Mouse (Mus musculus): ENCODE data around the gene Tfap2a.

The Tfap2a gene

DNA sequence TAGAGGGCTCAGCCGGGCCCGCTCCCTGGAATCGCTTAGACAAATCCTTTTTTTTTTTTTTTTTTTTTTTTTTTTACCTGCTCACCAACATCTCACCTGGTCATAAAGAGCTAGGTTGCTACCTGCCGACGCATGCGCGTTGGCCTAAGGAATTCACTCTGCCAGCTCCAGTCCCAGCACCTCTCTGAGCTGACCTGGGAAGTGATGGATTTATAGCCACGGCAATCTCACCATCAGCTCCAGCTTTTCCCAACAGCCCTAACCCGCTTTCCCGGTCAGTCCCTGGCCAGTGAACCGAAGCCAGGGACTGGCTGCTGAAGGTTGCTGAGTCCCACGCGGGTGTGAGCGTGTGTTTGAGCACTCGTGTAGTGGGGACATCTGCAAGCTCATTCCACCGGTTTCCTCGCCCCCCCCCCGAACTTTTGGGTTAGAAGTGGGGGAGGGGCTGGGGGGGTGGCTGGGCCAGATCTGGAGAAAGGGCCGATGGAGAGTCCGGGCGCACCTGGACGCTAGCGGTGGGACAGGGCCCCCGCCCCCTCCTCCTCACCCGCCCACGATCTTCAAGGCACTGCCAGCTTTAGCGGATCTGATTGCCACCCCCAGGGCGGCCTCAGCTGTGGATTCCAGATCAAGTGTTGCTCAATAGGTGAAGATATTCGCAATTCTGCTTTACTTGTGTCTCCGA, at the start of gene Tfap2a:
Gene Tfap2a (minus strand): TSS at position 181 of the 685 bp plus-strand sequence.
- DNase-seq (ENCODE audit: low read depth, low spot score): no peak

DNA sequence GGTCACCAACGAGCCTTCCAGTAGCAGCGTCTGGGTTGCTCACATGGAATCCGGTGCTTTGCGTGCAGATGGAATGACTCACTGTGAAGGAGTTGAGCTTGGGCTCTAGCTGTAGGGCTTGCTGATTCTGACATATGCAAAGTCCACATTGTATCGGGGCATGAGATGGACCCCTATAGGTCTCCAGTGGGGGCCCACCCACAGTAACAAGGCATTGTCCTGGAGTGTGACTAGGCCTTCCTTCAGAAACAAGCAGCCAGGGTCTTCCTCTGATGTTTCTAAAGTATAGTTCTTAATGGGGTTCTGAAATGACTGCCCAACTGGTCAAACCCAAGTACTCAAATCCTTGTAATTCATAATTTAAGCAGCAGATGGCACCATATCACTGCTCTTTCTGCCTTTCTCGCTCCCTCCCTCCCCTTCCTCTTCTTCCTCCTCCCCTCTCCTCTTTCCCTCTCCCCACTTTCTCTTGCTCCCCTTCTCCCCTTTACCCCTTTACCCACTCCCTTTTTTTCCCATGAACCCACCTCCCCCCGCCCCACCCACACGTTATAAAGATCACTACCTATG, 46.1 kb upstream of the Tfap2a start:
- peak; percentile 4 for DNase-seq (ENCODE audit: low read depth, low spot score)

DNA sequence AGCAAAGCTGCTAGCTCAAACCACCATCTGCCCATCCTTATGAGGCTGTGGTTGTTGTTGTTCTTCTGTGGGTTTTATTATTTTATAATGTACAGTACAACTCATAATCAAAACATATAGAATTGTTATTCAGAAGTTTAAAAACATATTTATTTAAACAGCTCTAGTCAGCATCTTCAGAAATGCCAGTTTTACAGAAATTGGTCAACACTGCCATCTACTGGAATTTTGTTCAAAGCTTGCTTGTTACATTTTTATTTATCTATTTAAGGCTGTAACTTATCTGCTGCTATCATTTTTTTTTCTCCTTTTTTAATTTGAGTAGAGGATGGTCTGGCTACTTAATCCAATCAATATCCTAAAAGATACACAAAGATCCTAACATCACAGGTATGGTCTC, 19.8 kb upstream of the Tfap2a start:
- DNase-seq (ENCODE audit: low read depth, low spot score): peak; percentile 25

DNA sequence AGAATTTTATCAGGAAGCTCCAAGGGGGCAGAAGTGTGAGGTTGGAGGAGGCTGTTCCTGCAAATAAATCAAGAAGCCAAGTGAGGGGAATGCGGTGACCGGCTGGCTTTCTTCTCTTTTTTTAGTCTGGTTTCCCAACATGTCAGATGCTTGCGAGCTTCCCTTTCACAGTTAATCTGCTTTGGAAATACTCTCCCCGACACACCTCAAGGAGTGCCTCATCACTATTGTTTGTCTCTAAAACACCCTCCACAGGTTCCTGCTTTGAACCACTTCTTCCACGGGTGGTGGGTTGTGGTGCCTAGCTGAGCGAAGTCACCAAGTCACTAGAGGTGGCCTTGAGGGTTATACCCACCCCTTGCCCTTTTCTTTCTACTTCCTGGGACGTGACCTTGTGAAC, 18.2 kb upstream of the Tfap2a start:
- no peak for DNase-seq (ENCODE audit: low read depth, low spot score)

DNA sequence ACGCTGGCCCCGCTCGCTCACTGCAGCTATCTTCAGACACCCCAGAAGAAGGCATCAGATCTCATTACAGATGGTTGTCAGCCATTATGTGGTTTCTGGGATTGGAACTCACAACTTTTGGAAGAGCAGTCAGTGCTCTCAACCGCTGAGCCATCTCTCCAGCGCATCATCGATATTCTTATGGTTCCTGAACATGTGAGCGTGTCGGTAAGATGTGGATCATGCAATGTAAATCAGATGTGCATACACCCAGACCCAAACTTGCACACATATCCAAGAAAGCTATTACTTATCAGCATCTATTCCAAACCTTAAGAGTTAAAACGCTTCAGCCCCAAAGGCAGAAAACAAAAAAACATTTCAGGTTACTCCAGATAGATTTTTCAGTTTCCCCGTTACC, 15.9 kb upstream of the Tfap2a start:
- DNase-seq (ENCODE audit: low read depth, low spot score): no peak

DNA sequence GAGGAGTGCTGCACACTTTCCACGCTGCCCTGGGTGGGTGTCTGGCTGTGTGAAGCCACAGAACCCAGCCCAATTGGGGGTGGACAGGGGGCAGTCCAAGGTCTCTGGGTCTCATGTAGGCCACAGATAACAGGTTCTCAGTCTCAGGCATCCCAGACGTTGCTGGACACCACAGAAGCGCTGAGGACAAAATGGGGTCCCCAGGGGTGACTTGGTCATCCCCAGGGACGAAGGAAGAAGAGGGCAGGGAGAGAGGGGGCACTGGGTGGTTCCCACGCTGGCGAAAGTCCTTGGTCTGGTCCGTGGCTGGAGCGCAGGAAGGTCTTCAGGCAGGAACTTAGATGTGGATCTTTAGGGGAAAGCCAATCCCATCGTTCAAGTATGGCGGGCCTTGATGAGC, 13.7 kb upstream of the Tfap2a start:
- no peak for DNase-seq (ENCODE audit: low read depth, low spot score)

DNA sequence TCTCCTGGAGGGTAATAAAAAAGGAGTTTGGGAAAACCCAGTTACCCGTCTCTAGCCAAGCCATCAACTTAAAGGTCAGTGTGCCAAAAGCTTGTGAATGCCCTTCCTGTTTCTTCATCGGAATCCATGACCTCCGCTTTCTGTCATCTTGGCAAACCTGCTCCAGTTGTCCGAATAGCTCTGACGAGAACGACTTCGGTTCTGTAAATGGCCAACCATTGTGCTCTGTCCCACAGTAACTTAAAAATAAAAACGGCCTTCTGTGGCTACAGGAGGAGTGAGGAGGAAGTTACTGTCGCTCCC, 11.4 kb upstream of the Tfap2a start:
- no peak for DNase-seq (ENCODE audit: low read depth, low spot score)

DNA sequence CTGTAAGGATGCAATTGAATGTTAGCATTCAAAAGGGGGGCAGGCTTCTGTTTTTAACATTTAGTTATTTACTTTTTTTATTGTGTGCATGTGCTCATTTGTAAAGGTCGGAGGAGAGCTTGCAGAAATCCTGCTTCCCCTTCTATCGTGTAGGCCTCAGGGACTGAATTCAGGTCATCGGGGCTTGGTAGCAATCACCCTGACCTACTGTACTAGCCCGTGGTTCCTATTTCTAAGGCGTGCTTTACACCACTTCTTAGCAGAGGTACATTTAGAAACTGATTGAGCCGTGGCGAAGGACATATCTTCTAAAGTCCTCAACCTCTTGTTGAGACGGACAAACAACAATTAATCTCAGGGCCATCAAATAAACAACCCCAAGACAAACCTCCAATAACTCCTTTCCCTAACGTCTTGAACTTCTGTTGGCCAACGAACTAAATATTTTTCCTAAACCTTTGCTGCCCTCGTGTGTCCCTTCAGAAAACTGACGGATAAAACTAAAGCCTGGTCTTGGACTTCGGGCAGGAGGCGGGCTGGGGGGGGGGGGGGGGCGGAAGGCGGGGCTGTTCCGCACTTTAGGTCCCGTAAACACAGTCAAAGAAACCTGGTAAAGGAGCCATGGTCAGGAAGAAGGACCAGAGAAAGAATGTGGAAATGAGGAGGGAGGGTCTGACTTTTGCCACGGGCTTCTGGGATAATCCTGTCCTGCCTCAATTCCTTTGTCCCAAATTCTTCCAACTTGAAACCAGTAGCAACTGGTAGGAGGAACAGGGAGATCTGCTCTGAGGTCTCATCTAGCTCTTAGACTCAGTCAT, 10.8 kb upstream of the Tfap2a start:
- peak; percentile 17 for DNase-seq (ENCODE audit: low read depth, low spot score)

DNA sequence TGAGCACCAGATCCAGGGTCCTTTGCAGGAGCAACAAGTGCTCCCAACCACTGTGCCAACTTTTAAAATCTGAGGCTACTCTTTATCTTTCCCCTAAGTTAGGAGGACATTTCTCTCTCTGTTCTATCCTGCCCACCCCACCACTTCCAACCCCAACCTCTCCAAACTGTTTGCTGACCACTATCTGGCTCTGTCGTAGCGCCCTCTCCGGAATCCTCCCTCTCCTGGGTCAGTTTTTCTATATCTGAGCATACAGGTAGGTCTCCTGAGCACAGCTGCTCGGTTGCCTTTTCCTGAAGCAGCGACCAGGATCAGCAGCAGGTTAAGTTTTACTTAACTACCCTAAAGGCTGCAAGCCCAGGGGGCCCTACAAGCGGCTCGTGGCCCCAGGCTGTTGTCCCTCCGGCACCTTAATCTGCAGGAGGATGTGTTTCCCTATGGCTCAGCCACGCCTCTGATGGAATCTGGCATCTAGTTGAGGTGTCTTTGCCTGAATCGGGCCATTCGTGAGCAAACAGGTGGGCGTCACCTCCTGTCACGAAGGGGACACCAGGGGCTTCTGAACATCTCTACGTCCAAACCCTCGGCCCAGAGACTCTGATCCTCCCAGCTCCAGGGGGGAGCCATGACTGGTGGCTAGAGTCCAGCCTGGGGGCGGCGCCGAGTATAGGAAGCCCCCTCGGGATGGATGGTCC, 6.1 kb upstream of the Tfap2a start:
- DNase-seq (ENCODE audit: low read depth, low spot score): no peak

DNA sequence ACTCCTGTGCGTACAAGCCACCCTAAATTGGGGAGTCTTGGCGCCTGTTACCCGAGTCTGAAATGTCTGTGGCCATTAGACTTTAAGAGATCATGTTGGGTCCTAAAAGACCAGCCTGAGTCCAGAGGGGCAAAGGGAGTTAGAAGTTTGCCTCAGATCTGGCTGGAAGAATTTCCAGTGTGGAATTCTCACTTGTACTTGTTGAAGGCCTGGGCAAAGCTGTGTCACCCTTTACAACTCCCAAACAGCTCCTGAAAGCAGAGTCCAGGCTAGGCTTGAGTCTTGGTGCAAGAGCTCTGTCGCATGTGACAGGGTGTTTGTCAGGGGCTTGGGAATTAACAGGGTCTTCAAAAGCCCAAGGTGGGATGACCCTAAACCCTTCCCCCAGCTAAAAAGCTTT, 5.0 kb upstream of the Tfap2a start:
- no peak for DNase-seq (ENCODE audit: low read depth, low spot score)

DNA sequence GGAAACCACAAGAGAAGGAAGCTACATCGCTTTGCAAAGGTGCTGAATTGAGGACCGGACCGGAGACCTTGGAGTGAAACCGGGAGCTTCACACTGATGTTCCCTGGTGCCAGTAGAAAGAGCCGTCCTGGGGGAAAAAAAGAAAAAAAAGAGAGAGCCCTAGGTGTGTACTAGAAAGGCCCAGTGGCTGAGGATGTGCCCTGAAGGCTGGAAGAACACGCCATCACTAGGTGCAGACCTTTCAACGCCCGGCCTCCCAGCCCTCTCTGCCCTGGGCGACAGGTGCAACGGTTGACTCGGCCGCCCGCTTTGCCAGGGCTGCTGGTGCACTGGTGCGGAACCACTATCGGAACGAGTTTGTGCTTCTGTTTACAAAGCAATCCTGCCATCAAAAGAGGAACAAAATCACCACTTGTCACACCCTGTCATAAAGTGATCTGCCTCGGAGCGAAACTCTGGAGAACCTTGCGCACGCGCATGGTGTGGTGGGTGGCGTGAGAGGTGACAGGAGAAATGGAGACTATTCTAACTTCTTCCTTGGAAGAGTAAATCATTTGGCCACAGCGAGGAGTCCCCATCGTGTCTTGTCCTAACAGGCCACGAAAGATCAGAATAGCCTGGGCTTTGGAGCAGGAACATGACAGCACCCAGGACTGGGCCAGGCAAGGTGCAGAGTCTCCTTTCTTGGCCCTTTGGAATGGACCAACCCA, 3.8 kb upstream of the Tfap2a start:
- DNase-seq (ENCODE audit: low read depth, low spot score): no peak

DNA sequence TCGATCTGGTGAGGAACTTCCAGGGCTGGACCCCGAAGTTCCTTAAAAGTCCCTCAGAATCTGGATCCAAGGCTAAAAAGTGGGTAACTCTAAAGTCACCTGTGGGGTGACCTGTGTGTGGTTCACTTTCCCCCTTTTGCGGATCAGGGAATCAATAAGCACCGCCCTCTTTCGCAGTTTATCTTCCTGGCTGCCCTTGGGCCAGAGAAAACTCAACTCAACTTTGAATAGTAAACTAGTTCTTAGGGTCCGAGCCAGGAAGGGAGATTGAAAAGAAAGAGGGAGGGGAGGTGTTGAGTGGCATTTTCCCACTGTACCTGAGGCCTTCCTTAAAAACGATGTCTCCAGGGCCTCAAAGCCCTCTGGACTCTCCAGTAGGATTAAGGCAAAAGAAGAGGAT, 3.3 kb upstream of the Tfap2a start:
- no peak for DNase-seq (ENCODE audit: low read depth, low spot score)

DNA sequence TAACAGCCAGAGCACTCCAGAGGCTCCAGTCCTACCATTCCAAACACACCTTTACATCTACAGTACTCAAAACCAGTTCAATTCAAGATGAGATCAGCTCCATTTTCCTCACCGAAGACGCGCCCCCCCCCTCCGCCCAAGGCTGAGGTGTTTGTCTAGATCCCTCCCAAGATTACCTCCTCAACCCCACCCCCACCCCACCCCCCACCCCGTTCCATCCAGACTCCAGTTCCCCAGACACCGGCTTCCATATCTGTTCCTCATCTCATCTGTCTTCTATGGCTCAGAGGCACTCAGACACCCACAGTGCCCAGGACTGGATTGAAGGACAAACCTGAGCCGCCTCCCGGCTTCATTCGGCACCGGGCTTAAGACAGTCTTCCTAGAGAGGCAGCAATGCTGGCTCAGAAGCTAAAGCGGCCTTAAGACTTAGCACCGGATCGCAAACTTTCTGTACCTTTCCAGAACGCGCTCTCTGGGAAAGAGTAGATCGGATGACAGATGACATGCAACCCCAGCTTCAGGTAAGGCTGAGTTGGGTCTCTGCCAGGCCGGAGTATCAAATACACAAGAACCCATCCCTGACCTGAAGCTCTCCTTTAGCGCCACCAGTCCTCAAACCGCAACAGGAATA, 2.7 kb upstream of the Tfap2a start:
- DNase-seq (ENCODE audit: low read depth, low spot score): no peak

DNA sequence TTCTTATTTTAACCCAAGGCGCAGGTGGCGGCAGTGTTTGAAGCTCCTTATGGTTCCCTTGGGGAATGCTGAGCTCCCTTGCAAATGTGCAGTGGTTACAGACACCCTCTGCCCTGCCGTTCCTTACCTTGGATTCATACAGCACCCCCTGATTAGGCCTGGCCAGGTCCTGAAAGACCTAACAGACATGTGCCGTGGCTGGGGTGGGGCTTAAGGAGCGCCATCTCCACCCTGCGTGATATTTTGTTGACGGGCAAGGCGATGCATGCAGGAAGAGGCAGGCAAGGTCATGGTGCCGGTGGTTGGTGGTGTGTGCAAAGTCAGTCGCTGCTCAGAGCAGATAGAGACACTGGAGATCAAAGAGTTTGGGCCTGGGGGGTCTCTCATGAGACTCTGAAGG, 1.7 kb upstream of the Tfap2a start:
- no peak for DNase-seq (ENCODE audit: low read depth, low spot score)

DNA sequence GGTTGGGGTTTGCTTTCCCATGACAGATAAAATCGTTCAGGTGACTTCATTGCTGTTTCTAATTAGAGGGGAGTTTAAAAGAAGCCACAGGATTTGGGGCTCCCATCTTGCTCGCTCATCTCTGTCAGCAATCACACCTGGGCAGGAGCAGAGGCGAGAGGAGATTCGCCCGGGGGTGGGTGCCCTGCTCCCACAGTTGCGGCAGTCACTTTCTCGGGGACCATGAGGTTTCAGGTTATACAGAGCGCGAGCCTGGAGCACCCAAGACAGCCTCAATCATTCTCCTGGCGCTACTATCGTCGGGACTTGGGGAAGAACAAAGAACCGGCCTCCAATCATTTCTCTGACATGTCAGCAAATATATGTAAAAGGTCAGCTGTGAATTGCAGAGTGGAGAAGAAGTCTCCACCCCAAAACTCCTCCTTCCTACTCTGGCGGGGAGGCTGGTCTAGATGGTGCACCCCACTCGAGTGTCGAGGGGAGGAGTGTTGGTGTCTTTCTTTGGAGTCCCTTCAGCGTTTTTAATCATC, 1.0 kb upstream of the Tfap2a start:
- no peak for DNase-seq (ENCODE audit: low read depth, low spot score)

DNA sequence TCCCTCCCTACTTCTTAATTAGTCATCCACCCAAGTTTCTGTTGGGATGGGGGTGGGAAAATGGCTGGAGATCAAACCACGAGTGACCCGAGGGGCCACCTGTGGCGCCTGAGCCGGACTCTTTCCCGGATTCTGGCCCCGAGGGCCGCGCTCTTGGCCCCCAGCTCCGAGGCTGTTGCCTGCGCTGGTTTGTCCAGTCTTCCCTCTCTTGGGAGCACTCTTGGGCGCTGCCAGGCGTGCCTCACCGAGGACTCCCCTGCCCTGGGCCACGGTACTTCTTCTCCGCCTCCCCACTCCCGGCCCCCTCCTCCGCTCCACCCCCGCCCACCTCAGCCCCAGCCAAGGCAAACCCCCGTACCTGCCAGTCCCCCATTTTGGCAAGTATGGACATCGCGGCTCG, 415 bp downstream of the Tfap2a start:
- no peak for DNase-seq (ENCODE audit: low read depth, low spot score)

DNA sequence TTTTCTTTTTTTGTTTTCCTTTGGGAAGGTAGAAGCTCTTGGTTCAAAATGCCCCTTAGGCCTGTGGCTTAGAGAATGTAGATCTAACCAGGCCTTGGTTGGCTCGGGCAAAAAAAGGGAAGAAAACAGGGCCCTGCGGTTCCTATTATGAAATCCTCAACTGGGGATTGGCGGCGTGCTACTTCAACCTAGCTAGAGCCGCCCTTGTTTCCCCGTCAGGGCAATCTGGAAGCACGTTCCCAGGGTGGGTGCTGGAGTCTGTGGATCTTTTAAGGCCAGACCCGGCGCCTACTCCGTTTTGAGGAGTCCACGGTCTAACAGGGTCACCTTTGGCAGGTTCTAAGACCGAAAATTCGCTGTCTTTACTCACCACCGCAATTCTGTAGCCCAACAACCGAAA, 1.1 kb downstream of the Tfap2a start:
- no peak for DNase-seq (ENCODE audit: low read depth, low spot score)

DNA sequence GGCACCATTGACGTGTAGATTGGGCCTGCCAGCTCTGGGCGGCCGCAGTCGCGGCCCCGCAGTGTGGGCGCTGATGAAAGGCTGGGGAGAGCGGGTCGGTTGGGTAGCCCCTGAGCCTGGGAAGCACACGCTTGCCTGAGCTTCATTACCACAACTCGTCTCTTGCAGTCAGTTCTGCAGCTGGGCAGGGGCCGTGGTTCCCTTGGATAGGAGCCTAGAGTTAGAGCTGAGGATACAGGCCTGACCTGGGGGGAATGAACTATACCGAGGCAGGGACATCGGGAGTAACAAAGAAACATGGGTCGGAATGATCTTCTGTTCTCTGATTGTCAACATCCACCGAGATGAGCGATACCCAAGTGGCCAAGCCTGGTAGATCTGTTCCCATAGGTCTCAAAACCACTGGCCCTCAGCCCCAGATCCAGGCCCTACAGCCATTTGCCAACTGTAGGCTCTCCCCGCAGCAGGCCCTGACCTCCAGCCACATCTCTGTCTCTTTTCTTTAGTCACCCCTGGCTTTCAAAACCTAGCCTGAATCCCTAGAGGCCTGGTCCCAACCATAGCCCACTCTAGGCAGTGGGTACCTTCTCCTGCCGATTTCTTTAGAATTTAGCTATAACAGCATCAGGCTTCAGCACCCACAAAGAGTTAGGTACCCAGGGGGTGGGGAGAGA, 1.9 kb downstream of the Tfap2a start:
- DNase-seq (ENCODE audit: low read depth, low spot score): no peak

DNA sequence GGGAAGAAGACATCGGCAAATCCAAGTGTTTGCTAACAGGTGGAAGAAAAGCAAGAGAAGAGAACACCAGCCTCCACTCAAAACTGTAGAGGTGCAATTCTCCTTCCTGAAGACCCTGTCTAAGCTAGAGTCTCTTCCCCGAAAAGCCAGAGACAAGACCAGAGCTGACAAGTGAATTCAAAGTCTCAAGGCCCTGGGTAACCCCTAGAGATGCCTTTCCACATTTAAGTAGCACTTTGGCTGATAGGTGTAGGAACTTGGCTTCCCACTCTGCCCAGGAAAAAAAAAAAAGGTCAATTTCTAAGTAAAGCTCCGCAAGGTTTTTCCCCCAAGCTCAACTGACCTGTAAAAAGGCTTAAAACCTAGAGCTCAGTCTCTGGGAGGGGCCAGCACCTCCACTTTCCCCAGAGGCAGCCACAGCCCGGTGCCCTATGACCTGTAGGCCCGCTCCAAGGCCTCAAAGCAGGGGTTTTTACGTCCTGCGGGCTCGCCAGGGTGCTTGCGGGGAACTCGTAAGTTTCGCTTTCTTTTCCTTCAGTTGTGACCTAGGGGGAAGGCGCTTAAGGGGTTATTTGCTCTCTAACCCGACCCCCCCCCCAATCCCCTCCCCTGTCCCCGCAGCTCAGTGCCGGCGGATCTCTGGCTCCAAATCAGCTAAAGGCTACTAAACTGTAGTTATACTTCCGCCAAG, 2.6 kb downstream of the Tfap2a start:
- no peak for DNase-seq (ENCODE audit: low read depth, low spot score)

Data from CD4-positive helper T cell, adult 2 months (primary cell).